Mouse (Mus musculus) midbrain, embryonic 15.5 days (tissue): ENCODE measurements at regions not wholly inside any gene's neighbourhood (a gene's known extent, or its start where the extent isn't known, plus 50 kb on each side); places are given as distances from the start of the nearest gene placed in this dataset.

Experiments used
- ATAC-seq: fragments of 200-750 bp; cut with Nextera tagmentation; replicated peaks from 2 replicates; pipeline ENCODE4 v1.8.0; 2017; ENCODE audit warnings: moderate TSS enrichment
- H3K27ac ChIP-seq: fragments of 300-500 bp; sonication (generic); 2 replicates; pipeline ENCODE4 v1.5.1; 2015; ENCODE audit warnings: mild to moderate bottlenecking, inconsistent platforms
- H3K27me3 ChIP-seq: fragments of 300-500 bp; sonication (generic); replicated peaks from 2 replicates; pipeline ENCODE4 v1.6.1; 2015; ENCODE audit warnings: inconsistent platforms
- H3K36me3 ChIP-seq: fragments of 300-500 bp; sonication (generic); replicated peaks from 2 replicates; pipeline ENCODE4 v1.6.1; 2015; ENCODE audit warnings: inconsistent platforms
- H3K4me1 ChIP-seq: fragments of 300-500 bp; sonication (generic); 2 replicates; pipeline ENCODE4 v1.6.1; 2015; ENCODE audit warnings: inconsistent platforms
- H3K4me2 ChIP-seq: fragments of 300-500 bp; sonication (generic); 2 replicates; pipeline ENCODE4 v1.6.1; 2015; ENCODE audit warnings: inconsistent platforms, mild to moderate bottlenecking, moderate library complexity
- H3K4me3 ChIP-seq: fragments of 300-500 bp; sonication (generic); 2 replicates; pipeline ENCODE4 v1.5.1; 2015; ENCODE audit warnings: mild to moderate bottlenecking, inconsistent platforms
- H3K9ac ChIP-seq: fragments of 300-500 bp; sonication (generic); 2 replicates; pipeline ENCODE4 v1.6.1; 2015; ENCODE audit warnings: mild to moderate bottlenecking, inconsistent platforms
- H3K9me3 ChIP-seq: fragments of 300-500 bp; sonication (generic); 2 replicates; pipeline ENCODE4 v1.6.1; 2016; ENCODE audit warnings: inconsistent platforms
- WGBS: fragments of 180-500 bp; shearing (Covaris S2); methylation state at CpG from one replicate; pipeline ENCODE4 v1.1.7; 2015; ENCODE audit warnings: mixed read lengths; 5-methylcytosine and 5-hydroxymethylcytosine counted together

GRCm38 (mm10) chr15:96197413-96197812 lies 89.9 kb upstream of the Arid2 start:
- no peak for ATAC-seq
- no peaks in the 10 kb centered on the region for H3K27me3 ChIP-seq
- no peaks in the 10 kb centered on the region for H3K4me1 ChIP-seq
- H3K4me3 ChIP-seq: no peak overlapping the region
- H3K9me3 ChIP-seq: no peaks in the 10 kb centered on the region
- WGBS: 84% methylated on average over 10 of the region's 10 CpGs
- no peak overlapping the region for H3K27ac ChIP-seq
- H3K4me2 ChIP-seq: no peak overlapping the region
- H3K9ac ChIP-seq: no peak overlapping the region
- no peaks in the 10 kb centered on the region for H3K36me3 ChIP-seq

GRCm38 (mm10) chr15:96197932-96198331 lies 89.4 kb upstream of the Arid2 start:
- 45% methylated on average over 5 of the region's 5 CpGs for WGBS
- no peaks in the 10 kb centered on the region for H3K36me3 ChIP-seq
- no peak overlapping the region for H3K9ac ChIP-seq
- no peaks in the 10 kb centered on the region for H3K27me3 ChIP-seq
- H3K27ac ChIP-seq: no peak overlapping the region
- H3K4me1 ChIP-seq: no peaks in the 10 kb centered on the region
- no peak for ATAC-seq
- H3K9me3 ChIP-seq: no peaks in the 10 kb centered on the region
- H3K4me3 ChIP-seq: no peak overlapping the region
- H3K4me2 ChIP-seq: no peak overlapping the region

GRCm38 (mm10) chr15:96201273-96201672 lies 86.0 kb upstream of the Arid2 start:
- no peak overlapping the region for H3K27ac ChIP-seq
- H3K4me3 ChIP-seq: no peak overlapping the region
- no peak for ATAC-seq
- no peak overlapping the region for H3K9ac ChIP-seq
- 42% methylated on average over 3 of the region's 3 CpGs for WGBS
- no peaks in the 10 kb centered on the region for H3K9me3 ChIP-seq
- no peaks in the 10 kb centered on the region for H3K4me1 ChIP-seq
- no peaks in the 10 kb centered on the region for H3K27me3 ChIP-seq
- no peaks in the 10 kb centered on the region for H3K36me3 ChIP-seq
- no peak overlapping the region for H3K4me2 ChIP-seq

- Histone ChIP-seq H3K4me3 (no peak overlapping the region), H3K27ac (no peak overlapping the region), H3K36me3 (no peaks in the 10 kb centered on the region), H3K27me3 (no peaks in the 10 kb centered on the region), H3K9ac (no peak overlapping the region), H3K4me1 (no peaks in the 10 kb centered on the region), H3K9me3 (no peaks in the 10 kb centered on the region), H3K4me2 (no peak overlapping the region)
- ATAC-seq: no peak
- WGBS: 91% methylated on average over 10 of the region's 10 CpGs
These were observed 85.4 kb upstream of the Arid2 start for GRCm38 (mm10) chr15:96201701-96202460.

GRCm38 (mm10) chr15:96204187-96204586 lies 83.1 kb upstream of the Arid2 start:
- 94% methylated on average over 5 of the region's 5 CpGs for WGBS
- Histone ChIP-seq H3K36me3 (no peaks in the 10 kb centered on the region), H3K9me3 (no peaks in the 10 kb centered on the region), H3K9ac (no peak overlapping the region), H3K4me3 (no peak overlapping the region), H3K27ac (no peak overlapping the region), H3K27me3 (no peaks in the 10 kb centered on the region), H3K4me2 (no peak overlapping the region), H3K4me1 (no peaks in the 10 kb centered on the region)
- no peak for ATAC-seq

GRCm38 (mm10) chr15:96204623-96205022 lies 82.7 kb upstream of the Arid2 start:
- Histone ChIP-seq H3K4me2 (no peak overlapping the region), H3K27ac (no peak overlapping the region), H3K9me3 (no peaks in the 10 kb centered on the region), H3K9ac (no peak overlapping the region), H3K4me3 (no peak overlapping the region), H3K27me3 (no peaks in the 10 kb centered on the region), H3K4me1 (no peaks in the 10 kb centered on the region), H3K36me3 (no peaks in the 10 kb centered on the region)
- WGBS: 87% methylated on average over 5 of the region's 5 CpGs
- ATAC-seq: no peak

- WGBS: 83% methylated on average over 11 of the region's 11 CpGs
These were observed 76.5 kb upstream of the Arid2 start for GRCm38 (mm10) chr15:96210721-96211400.

GRCm38 (mm10) chr15:96213541-96214312 lies 73.6 kb upstream of the Arid2 start:
- Histone ChIP-seq H3K4me1 (no peaks in the 10 kb centered on the region), H3K4me2 (no peak overlapping the region), H3K36me3 (no peaks in the 10 kb centered on the region), H3K27me3 (no peaks in the 10 kb centered on the region), H3K27ac (no peak overlapping the region), H3K9ac (no peak overlapping the region), H3K4me3 (no peak overlapping the region), H3K9me3 (no peaks in the 10 kb centered on the region)
- ATAC-seq: no peak
- 77% methylated on average over 24 of the region's 24 CpGs for WGBS

More at GRCm38 (mm10) chr15:96210721-96211400, 76.5 kb upstream of the Arid2 start:
- no peak overlapping the region for H3K4me2 ChIP-seq
- no peak for ATAC-seq
- no peak overlapping the region for H3K9ac ChIP-seq
- H3K27ac ChIP-seq: no peak overlapping the region
- no peaks in the 10 kb centered on the region for H3K4me1 ChIP-seq
- no peaks in the 10 kb centered on the region for H3K36me3 ChIP-seq
- no peaks in the 10 kb centered on the region for H3K27me3 ChIP-seq
- no peaks in the 10 kb centered on the region for H3K9me3 ChIP-seq
- no peak overlapping the region for H3K4me3 ChIP-seq

GRCm38 (mm10) chr15:96217896-96218295 lies 69.4 kb upstream of the Arid2 start:
- ATAC-seq: no peak
- no peak overlapping the region for H3K4me2 ChIP-seq
- WGBS: 93% methylated on average over 15 of the region's 15 CpGs

GRCm38 (mm10) chr15:96219746-96220145 lies 67.6 kb upstream of the Arid2 start:
- no peak for ATAC-seq
- no peaks in the 10 kb centered on the region for H3K4me1 ChIP-seq
- no peaks in the 10 kb centered on the region for H3K36me3 ChIP-seq
- no peak overlapping the region for H3K4me2 ChIP-seq
- H3K4me3 ChIP-seq: no peak overlapping the region
- no peaks in the 10 kb centered on the region for H3K9me3 ChIP-seq
- no peak overlapping the region for H3K27ac ChIP-seq
- no peak overlapping the region for H3K9ac ChIP-seq
- 87% methylated on average over 7 of the region's 7 CpGs for WGBS
- no peaks in the 10 kb centered on the region for H3K27me3 ChIP-seq

More at GRCm38 (mm10) chr15:96217896-96218295, 69.4 kb upstream of the Arid2 start:
- Histone ChIP-seq H3K27me3 (no peaks in the 10 kb centered on the region), H3K36me3 (no peaks in the 10 kb centered on the region), H3K9ac (no peak overlapping the region), H3K4me3 (no peak overlapping the region), H3K4me1 (no peaks in the 10 kb centered on the region), H3K9me3 (no peaks in the 10 kb centered on the region), H3K27ac (no peak overlapping the region)

- no peaks in the 10 kb centered on the region; the same call in 1 of the 2 replicates for H3K4me1 ChIP-seq
- no peak overlapping the region for H3K4me3 ChIP-seq
- WGBS: 95% methylated on average over 3 of the region's 3 CpGs
- no peak overlapping the region for H3K9ac ChIP-seq
- no peaks in the 10 kb centered on the region for H3K9me3 ChIP-seq
- no peak overlapping the region for H3K27ac ChIP-seq
- H3K36me3 ChIP-seq: no peaks in the 10 kb centered on the region
- H3K27me3 ChIP-seq: no peaks in the 10 kb centered on the region
- H3K4me2 ChIP-seq: no peak overlapping the region
- no peak for ATAC-seq
These were observed 55.3 kb upstream of the Arid2 start for GRCm38 (mm10) chr15:96231969-96232368.

- 0 out of 2 replicates have a peak overlapping the region, but pooled peaks have one; percentile 38 for H3K27ac ChIP-seq
- H3K36me3 ChIP-seq: no peaks in the 10 kb centered on the region
- H3K4me3 ChIP-seq: no peak overlapping the region
- no peaks in the 10 kb centered on the region for H3K27me3 ChIP-seq
- no peak for ATAC-seq
- no peaks in the 10 kb centered on the region; the same call in 1 of the 2 replicates for H3K4me1 ChIP-seq
- no peak overlapping the region for H3K4me2 ChIP-seq
- no peaks in the 10 kb centered on the region for H3K9me3 ChIP-seq
- no peak overlapping the region for H3K9ac ChIP-seq
These were observed 54.2 kb upstream of the Arid2 start for GRCm38 (mm10) chr15:96233113-96233512.
